Comparison of ENCODE assay signal across 8 mouse cellular contexts in the genomic region with DNA sequence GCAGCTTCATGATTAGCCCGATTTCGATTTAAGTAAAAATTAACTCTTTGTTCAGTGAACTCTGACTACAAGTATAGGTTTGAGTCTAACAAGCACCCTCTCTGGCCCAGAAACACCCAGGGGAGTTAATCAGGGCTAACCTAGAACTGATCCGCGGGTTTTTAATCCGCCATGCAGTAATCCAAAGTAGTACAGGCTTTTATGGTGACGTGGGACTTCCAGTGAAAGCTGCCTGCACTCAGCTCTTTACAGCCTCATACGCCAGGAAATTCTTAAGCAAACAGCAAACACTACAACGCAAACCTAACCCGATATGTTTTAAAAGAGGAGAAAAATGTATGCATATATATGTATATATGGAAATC. TPM values are rescaled to one million over a fixed set of nuclear protein-coding genes. Genes with fewer than 3 reads are reported as not detected.
DNase-seq lines count a peak whose midpoint lies in the region; ATAC-seq and TF ChIP-seq lines count a peak whose summit lies in the region.

No protein-coding gene starts in this region.

- no peaks in the 10 kb centered on the region for H3K9me3 ChIP-seq in embryonic facial prominence, embryonic 12.5 days
- H3K9me3 ChIP-seq in hindbrain, embryonic 16.5 days (ENCODE audit: control insufficient read depth, low read length): no peaks in the 10 kb centered on the region

- H3K79me2 ChIP-seq in myocyte (ENCODE audit: control insufficient read depth, insufficient read depth): peaks cover 22% of the 10 kb centered on the region

- no peak overlapping the region for H3ac ChIP-seq in myocyte (ENCODE audit: control insufficient read depth, insufficient read length)

- TF ChIP-seq CTCF in layer of hippocampus, adult 2 months (conservative IDR thresholded peaks at IDR 0.05): no peak

- H3K4me1 ChIP-seq in embryonic facial prominence, embryonic 12.5 days: peaks cover 11% of the 10 kb centered on the region; the same call in 1 of the 2 replicates
- H3K4me1 ChIP-seq in hindbrain, embryonic 16.5 days (ENCODE audit: control insufficient read depth, insufficient read depth, low read depth, low read length): peaks cover 7% of the 10 kb centered on the region

- H3K36me3 ChIP-seq in embryonic facial prominence, embryonic 12.5 days: no peaks in the 10 kb centered on the region
- H3K36me3 ChIP-seq in hindbrain, embryonic 16.5 days (ENCODE audit: control insufficient read depth, insufficient read depth, low read length): no peaks in the 10 kb centered on the region
- H3K36me3 ChIP-seq in myocyte (ENCODE audit: control insufficient read depth, insufficient read depth): no peaks in the 10 kb centered on the region

- no peaks in the 10 kb centered on the region for H3K27me3 ChIP-seq in embryonic facial prominence, embryonic 12.5 days
- H3K27me3 ChIP-seq in hindbrain, embryonic 16.5 days (replicated peaks; ENCODE audit: control insufficient read depth, insufficient read depth, low read length): no peaks in the 10 kb centered on the region
- no peaks in the 10 kb centered on the region for H3K27me3 ChIP-seq in myocyte (ENCODE audit: control insufficient read depth, insufficient read depth, insufficient read length)

- H3K4me2 ChIP-seq in embryonic facial prominence, embryonic 12.5 days (replicated peaks): peak overlapping the region; percentile 71
- H3K4me2 ChIP-seq in hindbrain, embryonic 16.5 days (ENCODE audit: low read length): peak overlapping the region; percentile 95
- H3K4me2 ChIP-seq in myocyte (ENCODE audit: low read depth): peak overlapping the region; percentile 92

- peak overlapping the region; percentile 86 for H3K27ac ChIP-seq in layer of hippocampus, adult 2 months
- no peak overlapping the region for H3K27ac ChIP-seq in embryonic facial prominence, embryonic 12.5 days
- peak overlapping the region; percentile 49 for H3K27ac ChIP-seq in hindbrain, embryonic 16.5 days (ENCODE audit: low read depth, low read length)

- 18% methylated on average over 9 of the region's 9 CpGs for WGBS in embryonic facial prominence, embryonic 12.5 days
- 16% methylated on average over 9 of the region's 9 CpGs for WGBS in hindbrain, embryonic 16.5 days

- peak overlapping the region; percentile 51 for H3K4me3 ChIP-seq in layer of hippocampus, adult 2 months
- peak overlapping the region; percentile 72 for H3K4me3 ChIP-seq in embryonic facial prominence, embryonic 12.5 days
- peak overlapping the region; percentile 98 for H3K4me3 ChIP-seq in hindbrain, embryonic 16.5 days (ENCODE audit: low read length)
- H3K4me3 ChIP-seq in myocyte: peak overlapping the region; percentile 61

- H3K9ac ChIP-seq in embryonic facial prominence, embryonic 12.5 days: peak overlapping the region; percentile 22; the same call in 1 of the 2 replicates
- peak overlapping the region; percentile 61 for H3K9ac ChIP-seq in hindbrain, embryonic 16.5 days (ENCODE audit: low read depth, low read length)

- no peak for DNase-seq in layer of hippocampus, adult 2 months (ENCODE audit: low spot score in 2 of 2)
- DNase-seq in layer of hippocampus, adult 9-11 months: no peak
- DNase-seq in adrenal gland, adult 2 months: no peak
- no peak for DNase-seq in cerebellum, postnatal 36 days
- DNase-seq in adrenal gland, postnatal 25 days: no peak

- no peak for ATAC-seq in embryonic facial prominence, embryonic 12.5 days (ENCODE audit: insufficient number of reproducible peaks, insufficient read depth, low FRiP score, low TSS enrichment)
- no peak for ATAC-seq in hindbrain, embryonic 16.5 days

- TF ChIP-seq POLR2A in myocyte (IDR thresholded peaks at IDR 0.05; ENCODE audit: insufficient read length, low read depth): no peak

TF ChIP-seq in myocyte, 11 proteins besides CTCF, POLR2A, EP300 and RAD21:
- no peak for TF ChIP-seq MYOG (IDR thresholded peaks at IDR 0.05; ENCODE audit: control insufficient read depth in 1 of 3, insufficient read depth in 1 of 3, insufficient read length in 2 of 3, low read depth in 2 of 3)
- TF ChIP-seq TCF12 (IDR thresholded peaks at IDR 0.05; ENCODE audit: insufficient read depth, poor library complexity, severe bottlenecking): no peak
- TF ChIP-seq USF1 (IDR thresholded peaks at IDR 0.05; ENCODE audit: low read depth): no peak
- TF ChIP-seq POLR2AphosphoS2 (IDR thresholded peaks at IDR 0.05; ENCODE audit: insufficient read length, low read depth): no peak
- TF ChIP-seq SRF (IDR thresholded peaks at IDR 0.05; ENCODE audit: control insufficient read depth, insufficient read length, low read depth): no peak
- no peak for TF ChIP-seq CEBPB (IDR thresholded peaks at IDR 0.05; ENCODE audit: insufficient read depth, poor library complexity, severe bottlenecking)
- TF ChIP-seq TCF3 (IDR thresholded peaks at IDR 0.05; ENCODE audit: insufficient read length, low read depth): no peak

RNA-seq across cellular contexts. Expression of a gene that starts 0.9 kb away (rescaled TPM):
- 10 to 100 TPM; 24.6 to 25.2 TPM for total RNA-seq in layer of hippocampus, adult 2 months (2021)
- 18.9 and 19.8 TPM in 2 replicates for polyA plus RNA-seq in embryonic facial prominence, embryonic 12.5 days (2016; fragmentation: Nextera tagmentation; extraction: Ambion mirVana)
- polyA plus RNA-seq in hindbrain, embryonic 16.5 days (2015; fragmentation: Nextera tagmentation; extraction: Ambion mirVana): 4.2 and 5.7 TPM in 2 replicates
- polyA plus RNA-seq in myocyte (2012; fragmentation: generic; extraction: Trizol): 5.6 TPM
- total RNA-seq in adrenal gland, adult 2 months (2021): 10 to 100 TPM in 1 of 2 experiments, 1 to 10 TPM in 1; 8.4 to 11.6 TPM
- 2.3 and 2.4 TPM in 2 replicates for polyA plus RNA-seq in adrenal gland, adult 2 months (2012; rRNA removed)
- total RNA-seq in adrenal gland, postnatal 25 days (2021): 10.8 and 13.1 TPM in 2 replicates
